Comparison of ENCODE assay signal across 17 mouse cellular contexts in the genomic region with DNA sequence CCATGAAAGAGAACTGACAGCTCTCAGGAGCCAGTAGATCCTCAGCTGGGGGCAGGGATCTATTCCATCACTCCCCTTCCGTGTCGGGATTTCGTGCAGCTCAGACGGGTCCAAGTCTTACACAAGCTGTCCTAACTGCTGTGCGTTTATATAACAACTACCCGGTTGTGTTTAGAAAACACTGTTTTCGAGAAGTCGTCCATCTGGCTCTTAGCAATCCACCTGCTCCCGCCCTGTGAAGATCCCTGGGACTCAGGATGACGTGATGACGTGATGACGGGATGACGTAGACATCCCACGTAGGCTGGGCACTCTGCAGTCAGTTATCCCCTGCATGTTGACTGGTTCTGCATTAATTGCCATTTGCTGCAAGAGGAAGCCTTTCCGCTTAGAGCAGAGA. TPM values are rescaled to one million over a fixed set of nuclear protein-coding genes. Genes with fewer than 3 reads are reported as not detected.
DNase-seq lines count a peak whose midpoint lies in the region; ATAC-seq and TF ChIP-seq lines count a peak whose summit lies in the region.
"Had no signal": no experiment of that assay in that cellular context is flagged by ENCODE, and none has a peak within 500 bp of the region (broad histone marks: within the 10 kb centered on the region; RNA-seq: fewer than 3 reads in every experiment).

No protein-coding gene starts in this region.

- H3K4me1 ChIP-seq in E14TG2a.4 (replicated peaks; ENCODE audit: low read depth, low read length): peaks cover 74% of the 10 kb centered on the region
- H3K4me1 ChIP-seq: limb, embryonic 13.5 days had no signal

- peak overlapping the region; percentile 46; the same call in 1 of the 2 replicates for H3K27ac ChIP-seq in layer of hippocampus, adult 2 months
- H3K27ac ChIP-seq: heart, embryonic 10.5 days; limb, embryonic 13.5 days had no signal

- no peaks in the 10 kb centered on the region for H3K9me3 ChIP-seq in E14TG2a.4 (ENCODE audit: low read length)
- H3K9me3 ChIP-seq: heart, embryonic 10.5 days; limb, embryonic 13.5 days had no signal

- H3K4me3 ChIP-seq in E14TG2a.4 (replicated peaks; ENCODE audit: low read length): peak overlapping the region; percentile 54
- peak overlapping the region; percentile 11 for H3K4me3 ChIP-seq in layer of hippocampus, adult 2 months
- H3K4me3 ChIP-seq: heart, embryonic 10.5 days; limb, embryonic 13.5 days; megakaryocyte, embryonic 14.5 days; myocyte had no signal

- TF ChIP-seq CTCF in E14TG2a.4 (conservative IDR thresholded peaks at IDR 0.05; ENCODE audit: low read length): no peak
- no peak for TF ChIP-seq CTCF in layer of hippocampus, adult 2 months (conservative IDR thresholded peaks at IDR 0.05)

- DNase-seq in ZHBTc4 (ENCODE audit: low read depth, low spot score): peak; percentile 79
- DNase-seq in layer of hippocampus, adult 2 months (ENCODE audit: low spot score in 2 of 2): peak; percentile 78 to 85
- peak; percentile 76 to 80 for DNase-seq in left cerebral cortex, postnatal 36 days (ENCODE audit: low spot score in 2 of 2)
- DNase-seq in adrenal gland, adult 2 months: no peak
- no peak for DNase-seq in lung, postnatal 10 days
- no peak for DNase-seq in kidney, adult 11 months
- DNase-seq: adrenal gland, postnatal 25 days; heart, postnatal 4 days; kidney, postnatal 10 days; lung, adult 18-20 months had no signal

- intact Hi-C loops in left cerebral cortex, postnatal 36 days (cut with DNase I): no loop called here

- H3K27me3 ChIP-seq in E14TG2a.4 (ENCODE audit: insufficient read depth, low read length): no peaks in the 10 kb centered on the region
- H3K27me3 ChIP-seq: limb, embryonic 13.5 days; Patski had no signal

- ATAC-seq in megakaryocyte-erythroid progenitor cell, adult 5-6 weeks (replicated peaks; ENCODE audit: low FRiP score, low TSS enrichment, poor library complexity, severe bottlenecking): no peak
- ATAC-seq: Patski had no signal

- no peaks in the 10 kb centered on the region for H3K36me3 ChIP-seq in E14TG2a.4 (ENCODE audit: insufficient read depth, low read length)
- H3K36me3 ChIP-seq: heart, embryonic 10.5 days; limb, embryonic 13.5 days had no signal

RNA-seq across cellular contexts. Expression of a gene that starts 10.4 kb away (rescaled TPM):
- 100 to 1,000 TPM; 168 to 183 TPM for total RNA-seq in layer of hippocampus, adult 2 months (2021)
- 100 to 1,000 TPM; 167 to 298 TPM for total RNA-seq in left cerebral cortex, postnatal 36 days (2021)
- 10 to 100 TPM; 38.3 to 55.4 TPM for total RNA-seq in adrenal gland, adult 2 months (2021)
- 29.4 and 36.5 TPM in 2 replicates for polyA plus RNA-seq in adrenal gland, adult 2 months (2012; rRNA removed)
- total RNA-seq in megakaryocyte-erythroid progenitor cell, adult 5-6 weeks (2014; fragmentation: Nextera tagmentation): 57.0 and 60.8 TPM in 2 replicates
- 26.7 and 44.2 TPM in 2 replicates for total RNA-seq in megakaryocyte-erythroid progenitor cell, adult 5-6 weeks (2017)

RNA-seq across cellular contexts. Expression of a gene that starts 18.9 kb away (rescaled TPM):
- total RNA-seq in layer of hippocampus, adult 2 months (2021): 1 to 10 TPM; 1.3 to 1.7 TPM
- under 1 TPM; 0.32 to 0.86 TPM for total RNA-seq in left cerebral cortex, postnatal 36 days (2021)
- total RNA-seq in adrenal gland, adult 2 months (2021): 10 to 100 TPM in 1 of 2 experiments, 1 to 10 TPM in 1; 3.5 to 11.4 TPM
- polyA plus RNA-seq in adrenal gland, adult 2 months (2012; rRNA removed): 1.3 and 1.6 TPM in 2 replicates
- total RNA-seq in megakaryocyte-erythroid progenitor cell, adult 5-6 weeks (2014; fragmentation: Nextera tagmentation): not detected in 2 replicates
- not detected in 2 replicates for total RNA-seq in megakaryocyte-erythroid progenitor cell, adult 5-6 weeks (2017)

RNA-seq across cellular contexts. Expression of a gene that starts 36.5 kb away (rescaled TPM):
- 100 to 1,000 TPM; 103 to 117 TPM for total RNA-seq in layer of hippocampus, adult 2 months (2021)
- total RNA-seq in left cerebral cortex, postnatal 36 days (2021): 100 to 1,000 TPM; 117 to 123 TPM
- 1,000 to 10,000 TPM; 1,249 to 2,157 TPM for total RNA-seq in adrenal gland, adult 2 months (2021)
- polyA plus RNA-seq in adrenal gland, adult 2 months (2012; rRNA removed): 567 and 624 TPM in 2 replicates
- 99.9 and 114 TPM in 2 replicates for total RNA-seq in megakaryocyte-erythroid progenitor cell, adult 5-6 weeks (2014; fragmentation: Nextera tagmentation)
- total RNA-seq in megakaryocyte-erythroid progenitor cell, adult 5-6 weeks (2017): 90.6 and 112 TPM in 2 replicates

RNA-seq across cellular contexts. Expression of a gene that starts 54.7 kb away (rescaled TPM):
- total RNA-seq in layer of hippocampus, adult 2 months (2021): 10 to 100 TPM; 11.8 to 13.1 TPM
- total RNA-seq in left cerebral cortex, postnatal 36 days (2021): 10 to 100 TPM; 13.1 to 13.7 TPM
- 10 to 100 TPM; 32.5 to 36.0 TPM for total RNA-seq in adrenal gland, adult 2 months (2021)
- 50.9 and 59.4 TPM in 2 replicates for polyA plus RNA-seq in adrenal gland, adult 2 months (2012; rRNA removed)
- total RNA-seq in megakaryocyte-erythroid progenitor cell, adult 5-6 weeks (2014; fragmentation: Nextera tagmentation): 14.2 and 14.9 TPM in 2 replicates
- 4.2 and 11.2 TPM in 2 replicates for total RNA-seq in megakaryocyte-erythroid progenitor cell, adult 5-6 weeks (2017)

RNA-seq across cellular contexts. Expression of a gene that starts 55.7 kb away (rescaled TPM):
- 100 to 1,000 TPM; 242 to 257 TPM for total RNA-seq in layer of hippocampus, adult 2 months (2021)
- total RNA-seq in left cerebral cortex, postnatal 36 days (2021): 100 to 1,000 TPM; 215 to 247 TPM
- 100 to 1,000 TPM; 174 to 177 TPM for total RNA-seq in adrenal gland, adult 2 months (2021)
- polyA plus RNA-seq in adrenal gland, adult 2 months (2012; rRNA removed): 9.3 and 11.7 TPM in 2 replicates
- total RNA-seq in megakaryocyte-erythroid progenitor cell, adult 5-6 weeks (2014; fragmentation: Nextera tagmentation): 133 and 176 TPM in 2 replicates
- total RNA-seq in megakaryocyte-erythroid progenitor cell, adult 5-6 weeks (2017): 139 and 147 TPM in 2 replicates

Comparison
In these comparisons a context has a peak if more than half of its experiments do, and no peak if none do; other contexts are left out.
1. DNase-seq: peak in ZHBTc4 (single experiment), layer of hippocampus, adult 2 months (2 of 2) and left cerebral cortex, postnatal 36 days (2 of 2); none in adrenal gland, adult 2 months (single experiment), lung, postnatal 10 days (single experiment) and kidney, adult 11 months (single experiment).
2. RNA of a gene that starts 36.5 kb away (total RNA-seq): 1,249 to 2,157 TPM in adrenal gland, adult 2 months; 117 to 123 TPM in left cerebral cortex, postnatal 36 days, 103 to 117 TPM in layer of hippocampus, adult 2 months and 90.6 to 114 TPM in megakaryocyte-erythroid progenitor cell, adult 5-6 weeks; every median in the first group is over 10 times any median in the second.